In the genomic region with DNA sequence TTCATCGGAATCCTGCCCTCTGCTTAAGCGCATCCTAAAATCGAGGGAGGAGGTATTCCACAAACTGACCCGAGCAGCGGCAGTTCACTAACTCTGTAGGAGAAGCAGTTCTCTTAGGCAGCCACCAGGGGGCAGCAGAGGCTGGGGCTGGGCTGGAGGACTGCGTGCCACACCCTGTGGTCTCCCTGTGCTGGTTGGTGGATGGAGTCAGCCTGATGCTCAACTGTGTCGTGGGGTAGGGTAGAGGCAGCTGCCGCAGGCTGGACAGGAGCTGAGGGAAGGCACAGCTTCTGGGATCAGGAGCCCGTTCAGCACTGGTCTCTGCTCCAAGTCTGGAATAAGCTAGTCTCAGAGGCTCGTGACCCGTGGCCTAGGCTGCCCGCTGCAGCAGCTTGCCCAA, we compare ENCODE assay signal across 8 mouse cellular contexts. TPM values are rescaled to one million over a fixed set of nuclear protein-coding genes. Genes with fewer than 3 reads are reported as not detected.
DNase-seq lines count a peak whose midpoint lies in the region; ATAC-seq lines count a peak whose summit lies in the region.

No protein-coding gene starts in this region.

- H3K9me3 ChIP-seq in hindbrain, embryonic 14.5 days (ENCODE audit: control insufficient read depth, low read length): no peaks in the 10 kb centered on the region

- no peaks in the 10 kb centered on the region for H3K36me3 ChIP-seq in hindbrain, embryonic 14.5 days (replicated peaks; ENCODE audit: control insufficient read depth, insufficient read depth)
- no peaks in the 10 kb centered on the region for H3K36me3 ChIP-seq in macrophage (ENCODE audit: inconsistent target)

- peak; percentile 74 for ATAC-seq in hindbrain, embryonic 14.5 days (ENCODE audit: low FRiP score)

- H3K9ac ChIP-seq in hindbrain, embryonic 14.5 days: no peak overlapping the region

- 20% methylated on average over 12 of the region's 12 CpGs for WGBS in hindbrain, embryonic 14.5 days
- WGBS in macrophage (ENCODE audit: missing documents): 22% methylated on average over 12 of the region's 12 CpGs

- peak; percentile 73 for DNase-seq in T-cell, adult 2 months (ENCODE audit: low spot score)
- DNase-seq in cerebellum, postnatal 14 days: peak; percentile 92
- DNase-seq in frontal cortex, postnatal 25 days (ENCODE audit: low spot score in 2 of 2): peak; percentile 38 to 67
- DNase-seq in hindbrain, embryonic 14.5 days (ENCODE audit: low spot score): peak; percentile 88
- peak; percentile 78 to 85 for DNase-seq in left cerebral cortex, adult 18-20 months (ENCODE audit: low spot score in 2 of 2)
- peak; percentile 67 for DNase-seq in retina, postnatal 7 days (ENCODE audit: low read depth, low spot score)
- peak; percentile 58 for DNase-seq in urinary bladder, postnatal 10 days (ENCODE audit: low spot score)

- no peaks in the 10 kb centered on the region for H3K27me3 ChIP-seq in hindbrain, embryonic 14.5 days (ENCODE audit: control insufficient read depth, insufficient read depth, low read length)

- peaks cover 11% of the 10 kb centered on the region; the same call in 1 of the 2 replicates for H3K4me1 ChIP-seq in hindbrain, embryonic 14.5 days (replicated peaks; ENCODE audit: control insufficient read depth, insufficient read depth, low read length)

- H3K79me2 ChIP-seq in macrophage (ENCODE audit: inconsistent target): no peaks in the 10 kb centered on the region

- H3K27ac ChIP-seq in hindbrain, embryonic 14.5 days: no peak overlapping the region
- H3K27ac ChIP-seq in macrophage: peak overlapping the region; percentile 85

- no peak overlapping the region for H3K4me3 ChIP-seq in hindbrain, embryonic 14.5 days (replicated peaks; ENCODE audit: low read length)
- peak overlapping the region; percentile 19; the same call in 1 of the 2 replicates for H3K4me3 ChIP-seq in macrophage (ENCODE audit: inconsistent target)

- peak overlapping the region; percentile 29 for H3K4me2 ChIP-seq in hindbrain, embryonic 14.5 days (replicated peaks)

RNA-seq across cellular contexts. Expression of a gene that starts 27.7 kb away (rescaled TPM):
- polyA plus RNA-seq in hindbrain, embryonic 14.5 days (2014; fragmentation: Nextera tagmentation; extraction: Ambion mirVana): 0.64 and 0.95 TPM in 2 replicates
- total RNA-seq in left cerebral cortex, adult 18-20 months (2021): 1 to 10 TPM; 1.3 to 1.5 TPM
- total RNA-seq in macrophage (2018; cell fraction: chromatin; rRNA removed): 1 to 10 TPM in 1 of 26 experiments, under 1 TPM in 6, not detected in 19; 0.16 to 1.0 (median 0.61) TPM
- total RNA-seq in macrophage (2018; cell fraction: cytosol; rRNA removed): under 1 TPM in 13 of 26 experiments, not detected in 13; 0.03 to 0.28 (median 0.09) TPM
- 1 to 10 TPM in 2 of 26 experiments, under 1 TPM in 11, not detected in 13; 0.10 to 1.5 (median 0.24) TPM for total RNA-seq in macrophage (2018; cell fraction: nucleus; rRNA removed)
- 0.03 to 0.17 TPM in 2 of 3 replicates, not detected in the other for polyA plus RNA-seq in macrophage (2018)

RNA-seq across cellular contexts. Expression of a gene that starts 34.0 kb away (rescaled TPM):
- polyA plus RNA-seq in hindbrain, embryonic 14.5 days (2014; fragmentation: Nextera tagmentation; extraction: Ambion mirVana): 0.78 and 1.1 TPM in 2 replicates
- total RNA-seq in left cerebral cortex, adult 18-20 months (2021): 10 to 100 TPM; 17.9 to 21.2 TPM
- 1 to 10 TPM in 1 of 26 experiments, under 1 TPM in 4, not detected in 21; 0.22 to 1.4 (median 0.27) TPM for total RNA-seq in macrophage (2018; cell fraction: chromatin; rRNA removed)
- total RNA-seq in macrophage (2018; cell fraction: cytosol; rRNA removed): under 1 TPM in 5 of 26 experiments, not detected in 21; 0.05 to 0.23 (median 0.07) TPM
- 1 to 10 TPM in 2 of 26 experiments, under 1 TPM in 2, not detected in 22; 0.31 to 1.2 (median 0.94) TPM for total RNA-seq in macrophage (2018; cell fraction: nucleus; rRNA removed)
- 0.35 TPM in 1 of 3 replicates, not detected in the others for polyA plus RNA-seq in macrophage (2018)

RNA-seq across cellular contexts. Expression of a gene that starts 59.5 kb away (rescaled TPM):
- polyA plus RNA-seq in hindbrain, embryonic 14.5 days (2014; fragmentation: Nextera tagmentation; extraction: Ambion mirVana): 6.0 and 7.6 TPM in 2 replicates
- total RNA-seq in left cerebral cortex, adult 18-20 months (2021): 1 to 10 TPM; 3.6 to 4.3 TPM
- total RNA-seq in macrophage (2018; cell fraction: chromatin; rRNA removed): 1 to 10 TPM in 9 of 26 experiments, under 1 TPM in 7, not detected in 10; 0.67 to 2.2 (median 1.1) TPM
- total RNA-seq in macrophage (2018; cell fraction: cytosol; rRNA removed): under 1 TPM in 22 of 26 experiments, not detected in 4; 0.10 to 0.62 (median 0.39) TPM
- total RNA-seq in macrophage (2018; cell fraction: nucleus; rRNA removed): 1 to 10 TPM in 8 of 26 experiments, under 1 TPM in 7, not detected in 11; 0.46 to 3.4 (median 1.0) TPM
- polyA plus RNA-seq in macrophage (2018): 0.22 to 1.3 TPM in 2 of 3 replicates, not detected in the other
